Mouse (Mus musculus): ENCODE measurements around the gene Lrch1. TPM values are rescaled to one million over a fixed set of nuclear protein-coding genes. Genes with fewer than 3 reads are reported as not detected.

Gene Lrch1
- polyA plus RNA-seq, 1 experiment from 2014 or later: 15.4 TPM

GRCm38 (mm10) chr14:74928809-74929432 is 18.8 kb downstream of the Lrch1 start:
- Histone ChIP-seq H3K36me3 (ENCODE audit: control insufficient read depth, insufficient read depth, low read length) (no peaks in the 10 kb centered on the region), H3K9me3 (ENCODE audit: control insufficient read depth, low read length) (no peaks in the 10 kb centered on the region)

GRCm38 (mm10) chr14:74926899-74927571 is 20.6 kb downstream of the Lrch1 start:
- no peak overlapping the region for H3K9ac ChIP-seq (ENCODE audit: low read depth, low read length)
- no peaks in the 10 kb centered on the region for H3K36me3 ChIP-seq (ENCODE audit: control insufficient read depth, insufficient read depth, low read length)
- H3K4me2 ChIP-seq (ENCODE audit: low read length): no peak overlapping the region
- H3K9me3 ChIP-seq (ENCODE audit: control insufficient read depth, low read length): no peaks in the 10 kb centered on the region
- ATAC-seq: peak; percentile 48; the same call in 1 of the 2 replicates
- no peak overlapping the region for H3K4me3 ChIP-seq (ENCODE audit: low read length)
- no peak overlapping the region for H3K27ac ChIP-seq (ENCODE audit: low read depth, low read length)
- no peaks in the 10 kb centered on the region for H3K27me3 ChIP-seq (replicated peaks; ENCODE audit: control insufficient read depth, insufficient read depth, low read length)
- 38% methylated on average over 11 of the region's 11 CpGs for WGBS
- H3K4me1 ChIP-seq (ENCODE audit: control insufficient read depth, insufficient read depth, low read depth, low read length): peaks cover 8% of the 10 kb centered on the region; the same call in 1 of the 2 replicates

More at GRCm38 (mm10) chr14:74928809-74929432, 18.8 kb downstream of the Lrch1 start:
- ATAC-seq: no peak
- Histone ChIP-seq H3K27ac (ENCODE audit: low read depth, low read length) (no peak overlapping the region), H3K9ac (ENCODE audit: low read depth, low read length) (no peak overlapping the region), H3K4me1 (ENCODE audit: control insufficient read depth, insufficient read depth, low read depth, low read length) (peaks cover 8% of the 10 kb centered on the region; the same call in 1 of the 2 replicates), H3K27me3 (replicated peaks; ENCODE audit: control insufficient read depth, insufficient read depth, low read length) (no peaks in the 10 kb centered on the region), H3K4me2 (ENCODE audit: low read length) (no peak overlapping the region), H3K4me3 (ENCODE audit: low read length) (no peak overlapping the region)
- WGBS: 91% methylated on average over 8 of the region's 8 CpGs

GRCm38 (mm10) chr14:74925951-74926517 is 21.6 kb downstream of the Lrch1 start:
- H3K27me3 ChIP-seq (replicated peaks; ENCODE audit: control insufficient read depth, insufficient read depth, low read length): no peaks in the 10 kb centered on the region
- WGBS: 69% methylated on average over 9 of the region's 9 CpGs
- H3K9ac ChIP-seq (ENCODE audit: low read depth, low read length): no peak overlapping the region
- H3K4me1 ChIP-seq (ENCODE audit: control insufficient read depth, insufficient read depth, low read depth, low read length): peaks cover 8% of the 10 kb centered on the region; the same call in 1 of the 2 replicates
- H3K4me2 ChIP-seq (ENCODE audit: low read length): no peak overlapping the region
- no peak overlapping the region for H3K27ac ChIP-seq (ENCODE audit: low read depth, low read length)
- no peak for ATAC-seq
- no peak overlapping the region for H3K4me3 ChIP-seq (ENCODE audit: low read length)
- H3K9me3 ChIP-seq (ENCODE audit: control insufficient read depth, low read length): no peaks in the 10 kb centered on the region
- no peaks in the 10 kb centered on the region for H3K36me3 ChIP-seq (ENCODE audit: control insufficient read depth, insufficient read depth, low read length)

GRCm38 (mm10) chr14:74924521-74924920 is 23.2 kb downstream of the Lrch1 start:
- no peak overlapping the region for H3K9ac ChIP-seq (ENCODE audit: low read depth, low read length)
- H3K4me3 ChIP-seq (ENCODE audit: low read length): no peak overlapping the region
- H3K9me3 ChIP-seq (ENCODE audit: control insufficient read depth, low read length): no peaks in the 10 kb centered on the region
- peaks cover 8% of the 10 kb centered on the region; the same call in 1 of the 2 replicates for H3K4me1 ChIP-seq (ENCODE audit: control insufficient read depth, insufficient read depth, low read depth, low read length)
- no peak overlapping the region for H3K27ac ChIP-seq (ENCODE audit: low read depth, low read length)
- no peaks in the 10 kb centered on the region for H3K27me3 ChIP-seq (replicated peaks; ENCODE audit: control insufficient read depth, insufficient read depth, low read length)
- WGBS: 77% methylated on average over 3 of the region's 3 CpGs
- no peaks in the 10 kb centered on the region for H3K36me3 ChIP-seq (ENCODE audit: control insufficient read depth, insufficient read depth, low read length)
- ATAC-seq: no peak
- H3K4me2 ChIP-seq (ENCODE audit: low read length): no peak overlapping the region

GRCm38 (mm10) chr14:74924031-74924430 is 23.6 kb downstream of the Lrch1 start:
- no peak overlapping the region for H3K4me3 ChIP-seq (ENCODE audit: low read length)
- H3K4me1 ChIP-seq (ENCODE audit: control insufficient read depth, insufficient read depth, low read depth, low read length): peaks cover 8% of the 10 kb centered on the region; the same call in 1 of the 2 replicates
- no peak overlapping the region for H3K27ac ChIP-seq (ENCODE audit: low read depth, low read length)
- H3K9ac ChIP-seq (ENCODE audit: low read depth, low read length): no peak overlapping the region
- ATAC-seq: no peak
- H3K9me3 ChIP-seq (ENCODE audit: control insufficient read depth, low read length): no peaks in the 10 kb centered on the region
- no peak overlapping the region for H3K4me2 ChIP-seq (ENCODE audit: low read length)
- WGBS: 78% methylated on average over 2 of the region's 2 CpGs
- H3K27me3 ChIP-seq (replicated peaks; ENCODE audit: control insufficient read depth, insufficient read depth, low read length): no peaks in the 10 kb centered on the region
- H3K36me3 ChIP-seq (ENCODE audit: control insufficient read depth, insufficient read depth, low read length): no peaks in the 10 kb centered on the region

- Histone ChIP-seq H3K27me3 (replicated peaks; ENCODE audit: control insufficient read depth, insufficient read depth, low read length) (no peaks in the 10 kb centered on the region), H3K4me2 (ENCODE audit: low read length) (no peak overlapping the region), H3K9me3 (ENCODE audit: control insufficient read depth, low read length) (no peaks in the 10 kb centered on the region), H3K4me3 (ENCODE audit: low read length) (no peak overlapping the region), H3K36me3 (ENCODE audit: control insufficient read depth, insufficient read depth, low read length) (no peaks in the 10 kb centered on the region), H3K27ac (ENCODE audit: low read depth, low read length) (no peak overlapping the region), H3K9ac (ENCODE audit: low read depth, low read length) (no peak overlapping the region), H3K4me1 (ENCODE audit: control insufficient read depth, insufficient read depth, low read depth, low read length) (peaks cover 8% of the 10 kb centered on the region; the same call in 1 of the 2 replicates)
- ATAC-seq: no peak
- 70% methylated on average over 12 of the region's 12 CpGs for WGBS
Measured at GRCm38 (mm10) chr14:74922039-74922736, 25.5 kb downstream of the Lrch1 start.

- Histone ChIP-seq H3K4me3 (ENCODE audit: low read length) (no peak overlapping the region), H3K4me1 (ENCODE audit: control insufficient read depth, insufficient read depth, low read depth, low read length) (peaks cover 6% of the 10 kb centered on the region; the same call in 1 of the 2 replicates), H3K9me3 (ENCODE audit: control insufficient read depth, low read length) (no peaks in the 10 kb centered on the region), H3K27me3 (replicated peaks; ENCODE audit: control insufficient read depth, insufficient read depth, low read length) (no peaks in the 10 kb centered on the region), H3K4me2 (ENCODE audit: low read length) (no peak overlapping the region), H3K27ac (ENCODE audit: low read depth, low read length) (no peak overlapping the region), H3K9ac (ENCODE audit: low read depth, low read length) (no peak overlapping the region), H3K36me3 (ENCODE audit: control insufficient read depth, insufficient read depth, low read length) (no peaks in the 10 kb centered on the region)
- 85% methylated on average over 9 of the region's 9 CpGs for WGBS
- ATAC-seq: no peak
Measured at GRCm38 (mm10) chr14:74921471-74921870, 26.2 kb downstream of the Lrch1 start.

GRCm38 (mm10) chr14:74919132-74919531 is 28.5 kb downstream of the Lrch1 start:
- no peaks in the 10 kb centered on the region for H3K27me3 ChIP-seq (replicated peaks; ENCODE audit: control insufficient read depth, insufficient read depth, low read length)
- H3K36me3 ChIP-seq (ENCODE audit: control insufficient read depth, insufficient read depth, low read length): no peaks in the 10 kb centered on the region
- H3K4me1 ChIP-seq (ENCODE audit: control insufficient read depth, insufficient read depth, low read depth, low read length): peaks cover 11% of the 10 kb centered on the region
- ATAC-seq: no peak
- no peaks in the 10 kb centered on the region for H3K9me3 ChIP-seq (ENCODE audit: control insufficient read depth, low read length)
- H3K27ac ChIP-seq (ENCODE audit: low read depth, low read length): no peak overlapping the region
- no peak overlapping the region for H3K4me3 ChIP-seq (ENCODE audit: low read length)
- WGBS: 84% methylated on average over 7 of the region's 7 CpGs
- no peak overlapping the region for H3K4me2 ChIP-seq (ENCODE audit: low read length)
- H3K9ac ChIP-seq (ENCODE audit: low read depth, low read length): no peak overlapping the region

Measured in hindbrain, embryonic 16.5 days (tissue).